Mouse (Mus musculus) right cerebral cortex, postnatal 4 days (tissue): ENCODE measurements around the gene Znrf4.
"Not testable (repeated sequence)": the region's sequence is repeated elsewhere in the genome, so short reads cannot be mapped to it uniquely, and the experiment has no call there.

Experiments used
- DNase-seq: peaks from one replicate; pipeline ENCODE4 v3.0.0-alpha.2; 2022

Znrf4 gene

GRCm38 (mm10) chr17:56524943-56525342, 12.7 kb upstream of the Znrf4 start:
- DNase-seq, result no peak

- DNase-seq, result peak; percentile 4
Measured at GRCm38 (mm10) chr17:56522744-56523143, 10.5 kb upstream of the Znrf4 start.

GRCm38 (mm10) chr17:56515690-56516410, 3.6 kb upstream of the Znrf4 start:
- no peak for DNase-seq

GRCm38 (mm10) chr17:56514916-56515315, 2.7 kb upstream of the Znrf4 start:
- DNase-seq, result no peak

GRCm38 (mm10) chr17:56514330-56514729, 2.1 kb upstream of the Znrf4 start:
- DNase-seq, result no peak

GRCm38 (mm10) chr17:56511707-56512090, 532 bp downstream of the Znrf4 start:
- no peak for DNase-seq

- DNase-seq, result no peak
Measured at GRCm38 (mm10) chr17:56510970-56511706, 1.1 kb downstream of the Znrf4 start.

GRCm38 (mm10) chr17:56510473-56510969, 1.7 kb downstream of the Znrf4 start:
- peak; percentile 57 for DNase-seq

- peak; percentile 73 for DNase-seq
Measured at GRCm38 (mm10) chr17:56509707-56510472, 2.3 kb downstream of the Znrf4 start.

GRCm38 (mm10) chr17:56509021-56509640, 3.1 kb downstream of the Znrf4 start:
- DNase-seq, result no peak

- peak; percentile 96 for DNase-seq
Measured at GRCm38 (mm10) chr17:56507161-56508068, 4.8 kb downstream of the Znrf4 start.

GRCm38 (mm10) chr17:56506417-56507065, 5.7 kb downstream of the Znrf4 start:
- no peak for DNase-seq

GRCm38 (mm10) chr17:56505401-56505800, 6.8 kb downstream of the Znrf4 start:
- DNase-seq, result no peak

GRCm38 (mm10) chr17:56502526-56502925, 9.7 kb downstream of the Znrf4 start:
- DNase-seq, result peak; percentile 83

- not testable (repeated sequence) for DNase-seq
Measured at GRCm38 (mm10) chr17:56501635-56502400, 10.4 kb downstream of the Znrf4 start.

GRCm38 (mm10) chr17:56499229-56499628, 13.0 kb downstream of the Znrf4 start:
- DNase-seq, result no peak

GRCm38 (mm10) chr17:56494480-56494879, 17.8 kb downstream of the Znrf4 start:
- no peak for DNase-seq

GRCm38 (mm10) chr17:56493841-56494240, 18.4 kb downstream of the Znrf4 start:
- no peak for DNase-seq

- DNase-seq, result no peak
Measured at GRCm38 (mm10) chr17:56490438-56491152, 21.6 kb downstream of the Znrf4 start.

- DNase-seq, result peak; percentile 69
Measured at GRCm38 (mm10) chr17:56488028-56488427, 24.2 kb downstream of the Znrf4 start.
